Mouse (Mus musculus) activated CD4-positive, CD25-positive, alpha-beta regulatory T cell, adult 4 months (primary cell): ENCODE measurements around the gene Fyn. TPM values are rescaled to one million over a fixed set of nuclear protein-coding genes. Genes with fewer than 3 reads are reported as not detected.

Experiments
- ATAC-seq: one replicate; pipeline ENCODE4 v1.8.0; 2017
- polyA plus RNA-seq, 2 experiments: library from polyadenylated mRNA; unstranded; fragments of 100-300 nt; shearing (Covaris generic); gene quantifications; one replicate each; pipeline ENCODE4 v1.2.1; 2017

Fyn gene
- polyA plus RNA-seq, 2 experiments from 2014 or later: 78.3 to 103 TPM

- no peak for ATAC-seq
These were observed 172.8 kb downstream of the Fyn start for GRCm38 (mm10) chr10:39541451-39541874.

GRCm38 (mm10) chr10:39541951-39542521 is 173.4 kb downstream of the Fyn start:
- no peak for ATAC-seq

GRCm38 (mm10) chr10:39542535-39543257 is 174.0 kb downstream of the Fyn start:
- no peak for ATAC-seq

- no peak for ATAC-seq
These were observed 174.7 kb downstream of the Fyn start for GRCm38 (mm10) chr10:39543258-39543770.

GRCm38 (mm10) chr10:39547369-39548074 is 178.9 kb downstream of the Fyn start:
- no peak for ATAC-seq

GRCm38 (mm10) chr10:39550791-39551190 is 182.1 kb downstream of the Fyn start:
- ATAC-seq: no peak

- no peak for ATAC-seq
These were observed 183.1 kb downstream of the Fyn start for GRCm38 (mm10) chr10:39551637-39552185.

- ATAC-seq: no peak
These were observed 183.7 kb downstream of the Fyn start for GRCm38 (mm10) chr10:39552351-39552814.

GRCm38 (mm10) chr10:39552903-39553302 is 184.2 kb downstream of the Fyn start:
- ATAC-seq: no peak

- ATAC-seq: no peak
These were observed 186.6 kb downstream of the Fyn start for GRCm38 (mm10) chr10:39555289-39555715.

- ATAC-seq: no peak
These were observed 187.1 kb downstream of the Fyn start for GRCm38 (mm10) chr10:39555740-39556139.

GRCm38 (mm10) chr10:39557360-39557759 is 188.7 kb downstream of the Fyn start:
- ATAC-seq: no peak

GRCm38 (mm10) chr10:39557851-39558250 is 189.2 kb downstream of the Fyn start:
- no peak for ATAC-seq

GRCm38 (mm10) chr10:39558492-39559005 is 189.9 kb downstream of the Fyn start:
- ATAC-seq: no peak

- ATAC-seq: no peak
These were observed 190.7 kb downstream of the Fyn start for GRCm38 (mm10) chr10:39559321-39559720.

- no peak for ATAC-seq
These were observed 193.7 kb downstream of the Fyn start for GRCm38 (mm10) chr10:39562383-39562782.

GRCm38 (mm10) chr10:39563552-39564223 is 195.0 kb downstream of the Fyn start:
- ATAC-seq: no peak

- ATAC-seq: no peak
These were observed 198.2 kb downstream of the Fyn start for GRCm38 (mm10) chr10:39566901-39567300.

- ATAC-seq: no peak
These were observed 200.3 kb downstream of the Fyn start for GRCm38 (mm10) chr10:39568991-39569390.

GRCm38 (mm10) chr10:39571011-39571410 is 202.4 kb downstream of the Fyn start:
- no peak for ATAC-seq

GRCm38 (mm10) chr10:39572050-39572671 is 203.5 kb downstream of the Fyn start:
- ATAC-seq: no peak

- ATAC-seq: no peak
These were observed 204.0 kb downstream of the Fyn start for GRCm38 (mm10) chr10:39572672-39573051.
